Mouse (Mus musculus): ENCODE measurements around the gene Gm9040.
"Not testable (repeated sequence)": the region's sequence is repeated elsewhere in the genome, so short reads cannot be mapped to it uniquely, and the experiment has no call there.

Gm9040 gene

GRCm38 (mm10) chr10:118326869-118327268 is at the start of gene Gm9040:
Gene Gm9040, minus strand, starts transcription at chr10:118326969.
- in situ Hi-C loops (cut with MboI; ENCODE audit: unreplicated experiment in 2 of 2): not testable (repeated sequence)

- in situ Hi-C loops (cut with MboI; ENCODE audit: unreplicated experiment in 2 of 2): no loop called here
These were observed 43.7 kb upstream of the Gm9040 start for GRCm38 (mm10) chr10:118370443-118370842.

GRCm38 (mm10) chr10:118369518-118369917 is 42.7 kb upstream of the Gm9040 start:
- in situ Hi-C loops (cut with MboI; ENCODE audit: unreplicated experiment in 2 of 2): no loop called here

GRCm38 (mm10) chr10:118354005-118354404 is 27.2 kb upstream of the Gm9040 start, which contains the start of gene Gm9049:
Gene Gm9049, minus strand, starts transcription at chr10:118354105.
- in situ Hi-C loops (cut with MboI; ENCODE audit: unreplicated experiment in 2 of 2): not testable (repeated sequence)

DNA sequence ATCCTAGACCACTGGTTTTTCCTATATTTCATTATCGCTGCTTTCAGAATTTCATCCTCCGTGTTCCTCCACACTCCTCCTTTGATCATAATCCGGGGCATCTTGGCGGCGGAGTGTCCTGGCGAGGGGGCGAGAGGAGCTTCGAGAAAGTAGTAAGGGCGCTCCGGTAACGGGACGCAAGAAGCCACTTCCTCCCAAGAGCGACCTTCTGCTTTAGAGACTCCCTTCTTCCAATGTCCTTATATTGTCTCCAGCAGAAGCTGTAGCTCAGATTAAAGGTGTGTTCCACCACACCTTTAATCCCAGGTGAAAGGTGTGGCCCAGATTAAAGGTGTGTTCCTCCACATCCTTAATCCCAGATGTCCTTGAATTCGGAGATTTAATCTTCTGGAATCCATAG is 21.8 kb upstream of the Gm9040 start, which contains the start of gene Gm9048:
Gene Gm9048, minus strand, starts transcription at position 101 of the 400 bp plus-strand sequence.
- in situ Hi-C loops (cut with MboI; ENCODE audit: unreplicated experiment in 2 of 2): not testable (repeated sequence)

- in situ Hi-C loops (cut with MboI; ENCODE audit: unreplicated experiment in 2 of 2): not testable (repeated sequence)
These were observed 16.4 kb upstream of the Gm9040 start, which contains the start of gene Gm9046 for GRCm38 (mm10) chr10:118343155-118343554. Gene Gm9046, minus strand, starts transcription at chr10:118343255.

GRCm38 (mm10) chr10:118337731-118338130 is 11.0 kb upstream of the Gm9040 start, which contains the start of gene Gm9045:
Gene Gm9045, minus strand, starts transcription at chr10:118337831.
- in situ Hi-C loops (cut with MboI; ENCODE audit: unreplicated experiment in 2 of 2): not testable (repeated sequence)

- in situ Hi-C loops (cut with MboI; ENCODE audit: unreplicated experiment in 2 of 2): not testable (repeated sequence)
These were observed 5.5 kb upstream of the Gm9040 start, which contains the start of gene Gm9044 for GRCm38 (mm10) chr10:118332308-118332707. Gene Gm9044, minus strand, starts transcription at chr10:118332408.

GRCm38 (mm10) chr10:118319024-118319423 is 7.7 kb downstream of the Gm9040 start:
- in situ Hi-C loops (cut with MboI; ENCODE audit: unreplicated experiment in 2 of 2): no loop called here

- in situ Hi-C loops (cut with MboI; ENCODE audit: unreplicated experiment in 2 of 2): not testable (repeated sequence)
These were observed 24.6 kb downstream of the Gm9040 start for GRCm38 (mm10) chr10:118302133-118302532.

- in situ Hi-C loops (cut with MboI; ENCODE audit: unreplicated experiment in 2 of 2): no loop called here
These were observed 31.8 kb downstream of the Gm9040 start, which contains the start of gene Iltifb for GRCm38 (mm10) chr10:118294938-118295337. Gene Iltifb, minus strand, starts transcription at chr10:118295038.

DNA sequence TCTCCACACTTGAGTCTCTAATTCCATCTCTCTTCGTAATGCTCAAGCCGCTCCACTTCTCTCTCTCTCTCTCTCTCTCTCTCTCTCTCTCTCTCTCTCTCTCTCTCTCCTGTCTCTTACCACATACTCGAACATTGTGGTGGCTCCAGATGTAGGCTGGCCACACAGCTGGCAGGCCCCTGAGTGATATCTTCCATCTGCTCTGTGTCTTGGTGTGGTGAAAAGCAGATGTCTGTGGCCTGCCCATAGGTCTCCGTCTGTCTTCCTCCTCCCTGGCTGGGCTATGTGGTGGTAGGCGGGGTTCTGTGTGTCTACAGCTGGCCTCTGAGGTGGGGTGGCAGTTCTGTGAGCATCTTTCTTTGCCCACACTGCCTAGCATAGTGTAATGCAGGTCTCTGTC is 43.8 kb downstream of the Gm9040 start:
- in situ Hi-C loops (cut with MboI; ENCODE audit: unreplicated experiment in 2 of 2): not testable (repeated sequence)

DNA sequence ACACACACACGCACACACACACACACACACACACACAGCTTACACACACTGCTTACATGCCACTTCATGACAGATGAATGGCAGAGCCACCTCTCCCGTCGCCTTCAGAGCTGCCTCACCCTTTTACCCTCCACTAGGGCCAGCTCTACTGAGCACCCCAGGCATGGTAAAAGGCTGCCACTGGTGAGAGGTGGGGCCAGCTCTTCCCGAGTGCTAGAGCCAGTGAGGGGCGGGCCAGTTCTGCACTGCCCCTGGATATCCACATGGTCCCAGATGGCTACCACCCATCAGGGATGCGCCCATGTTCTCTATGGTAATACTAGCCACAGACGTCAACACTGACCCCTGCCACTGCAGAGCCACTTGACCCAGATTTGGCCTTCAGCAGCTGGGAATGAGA is 44.2 kb downstream of the Gm9040 start:
- in situ Hi-C loops (cut with MboI; ENCODE audit: unreplicated experiment in 2 of 2): not testable (repeated sequence)

GRCm38 (mm10) chr10:118278069-118278468 is 48.7 kb downstream of the Gm9040 start:
- in situ Hi-C loops (cut with MboI; ENCODE audit: unreplicated experiment in 2 of 2): not testable (repeated sequence)
